Mouse (Mus musculus): Measurements from ENCODE around the gene Gm15114. TPM values are rescaled to one million over a fixed set of nuclear protein-coding genes. Genes with fewer than 3 reads are reported as not detected.
"Not testable (repeated sequence)": the region's sequence is repeated elsewhere in the genome, so short reads cannot be mapped to it uniquely, and the experiment has no call there.

Gm15114 gene
- not detected in 2 replicates for polyA plus RNA-seq (2016; fragmentation: Nextera tagmentation; extraction: Ambion mirVana)

DNA sequence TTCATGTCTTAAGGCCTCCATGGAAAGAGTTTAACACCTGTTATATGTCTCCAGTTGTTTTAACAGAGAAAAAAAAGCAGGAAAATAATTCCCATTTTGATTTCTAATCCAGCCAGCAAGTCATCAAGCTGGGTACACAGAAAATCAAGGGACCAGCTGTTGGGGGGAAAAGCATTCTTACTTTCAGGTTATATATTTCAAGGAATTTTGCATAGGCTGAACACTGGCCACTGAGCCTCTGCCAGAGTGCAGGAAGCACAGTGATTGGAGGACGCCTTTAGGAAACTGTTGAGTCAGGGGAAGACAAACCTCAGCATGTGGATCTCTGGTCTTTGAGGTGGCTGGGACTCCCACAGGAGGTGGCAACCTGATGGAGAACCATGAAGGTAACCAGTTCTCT is at the start of gene Gm15114:
Gene Gm15114 (plus strand): TSS at position 301 of the 400 bp plus-strand sequence.
- no CpG with 5 or more reads among the region's 1 CpGs for WGBS
- H3K27me3 ChIP-seq (ENCODE audit: poor library complexity, severe bottlenecking); H3K9me3 ChIP-seq; H3K4me1 ChIP-seq; H3K27ac ChIP-seq; H3K4me3 ChIP-seq; H3K36me3 ChIP-seq (replicated peaks); DNase-seq (ENCODE audit: extremely low spot score, low spot score): not testable (repeated sequence)

Other genes with a start within 250 kb of the Gm15114 start
- gene Gm8334, start 126.2 kb downstream of the Gm15114 start, polyA plus RNA-seq (2016; fragmentation: Nextera tagmentation; extraction: Ambion mirVana), result not detected in 2 replicates
- not detected in 2 replicates for gene Gm15127, start 174.6 kb downstream of the Gm15114 start, polyA plus RNA-seq (2016; fragmentation: Nextera tagmentation; extraction: Ambion mirVana)